Mouse (Mus musculus): ENCODE data around the gene Mpst.

Gene Mpst

GRCm38 (mm10) chr15:78406293-78406934 lies at the start of gene Mpst:
TSS of gene Mpst (plus strand) at chr15:78406416.
- DNase-seq (ENCODE audit: low read depth, low spot score) = peak; percentile 82

DNA sequence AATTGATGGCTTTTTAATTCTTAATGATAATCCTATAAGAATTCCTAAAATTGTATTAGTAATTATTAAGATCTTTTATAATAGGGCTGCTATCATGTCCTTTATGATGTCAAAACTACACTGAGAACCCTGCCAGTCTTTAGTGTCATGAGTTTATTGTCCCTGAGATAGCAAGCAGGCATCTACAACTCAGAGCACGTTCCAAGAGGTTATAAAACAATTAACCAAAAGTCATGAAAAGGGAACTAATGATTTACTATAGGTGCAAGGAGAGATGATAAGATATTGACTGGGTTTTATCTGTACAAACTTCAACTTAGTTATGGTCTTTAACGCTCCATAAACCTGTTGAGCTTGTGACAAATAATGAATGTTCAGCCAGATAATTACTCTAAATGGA lies 40.3 kb upstream of the Mpst start:
- DNase-seq (ENCODE audit: low read depth, low spot score) = no peak

GRCm38 (mm10) chr15:78366875-78367274 lies 39.3 kb upstream of the Mpst start:
- DNase-seq (ENCODE audit: low read depth, low spot score) = no peak

GRCm38 (mm10) chr15:78367811-78368210 lies 38.4 kb upstream of the Mpst start:
- no peak for DNase-seq (ENCODE audit: low read depth, low spot score)

GRCm38 (mm10) chr15:78368926-78369346 lies 37.3 kb upstream of the Mpst start:
- peak; percentile 42 for DNase-seq (ENCODE audit: low read depth, low spot score)

- no peak for DNase-seq (ENCODE audit: low read depth, low spot score)
These were observed 36.6 kb upstream of the Mpst start for GRCm38 (mm10) chr15:78369641-78370040.

DNA sequence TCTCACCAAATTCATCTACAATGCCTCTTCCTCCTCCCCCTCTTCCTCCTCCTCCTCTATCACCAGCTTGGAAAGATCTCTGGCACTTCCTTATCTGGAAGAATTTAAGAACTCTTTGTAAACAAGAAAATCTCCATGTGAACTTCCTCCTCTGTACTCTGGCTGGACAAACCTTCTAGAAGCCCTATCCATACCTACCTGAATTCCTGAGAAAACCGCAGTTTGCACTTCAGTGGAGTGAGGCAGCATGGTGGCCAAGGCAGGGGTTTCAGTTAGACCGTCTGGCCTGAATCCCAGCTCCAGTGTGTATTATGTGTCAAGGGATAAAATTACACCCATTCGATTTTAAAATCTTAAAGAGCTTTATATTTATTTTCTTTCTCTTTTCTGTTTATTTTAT lies 33.4 kb upstream of the Mpst start:
- no peak for DNase-seq (ENCODE audit: low read depth, low spot score)

DNA sequence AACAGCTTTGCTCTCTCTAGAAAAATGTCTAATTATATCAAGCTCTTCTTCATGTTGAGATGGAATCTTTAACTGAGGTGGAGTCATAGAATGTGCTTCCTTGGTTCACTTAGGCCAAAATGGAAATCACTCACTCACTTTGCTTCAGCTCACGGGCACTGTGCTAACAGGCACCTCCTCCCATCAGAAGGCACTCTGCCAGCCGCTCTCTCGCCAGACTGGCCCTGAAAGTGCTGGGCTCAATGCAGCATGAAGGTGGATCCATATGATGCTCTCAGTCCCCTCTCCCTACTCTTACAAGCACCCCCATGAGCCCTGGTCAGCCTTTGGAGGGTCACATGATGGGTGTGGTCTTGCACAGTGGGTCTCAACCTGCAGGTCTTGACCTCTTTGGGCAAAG lies 32.0 kb upstream of the Mpst start:
- DNase-seq (ENCODE audit: low read depth, low spot score) = no peak

DNA sequence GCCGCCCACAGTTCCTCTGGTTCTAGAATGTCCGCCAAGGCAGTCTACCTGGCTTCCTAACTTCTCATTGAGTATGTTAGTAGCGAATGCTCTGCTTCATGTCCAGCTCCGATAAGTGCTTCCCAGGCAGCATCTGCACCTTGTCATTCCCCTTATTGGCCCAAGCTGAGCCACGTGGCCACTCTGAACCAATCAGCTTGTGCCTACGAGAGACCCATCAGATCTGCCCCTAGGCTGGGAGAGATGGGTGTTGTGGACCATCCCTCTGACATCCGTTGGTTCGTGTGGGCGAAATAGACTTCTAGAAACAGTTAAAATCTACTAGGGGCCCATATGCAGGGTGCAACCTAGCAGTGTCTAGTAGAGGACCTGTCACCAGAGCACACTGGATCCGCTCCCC lies 28.4 kb upstream of the Mpst start:
- DNase-seq (ENCODE audit: low read depth, low spot score) = no peak

- DNase-seq (ENCODE audit: low read depth, low spot score) = no peak
These were observed 27.7 kb upstream of the Mpst start for GRCm38 (mm10) chr15:78378556-78378955.

DNA sequence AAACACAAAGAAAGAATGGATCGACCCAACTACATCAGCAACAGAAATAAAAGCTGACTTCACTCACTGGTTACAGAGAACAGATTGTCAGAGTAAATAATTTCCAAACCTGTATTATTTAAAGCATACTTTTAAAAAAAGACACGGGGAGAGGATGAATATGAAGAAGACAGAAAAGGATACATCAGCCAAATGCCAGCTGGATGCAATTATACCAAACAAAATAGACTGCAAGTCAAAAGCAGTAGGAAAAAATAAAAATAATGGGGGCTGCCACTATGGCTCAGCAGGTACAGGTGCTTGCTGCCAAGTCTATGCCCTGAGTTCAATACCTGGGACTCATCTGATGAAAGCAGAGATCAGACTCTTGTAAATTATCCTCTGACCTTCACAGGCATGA lies 26.0 kb upstream of the Mpst start:
- DNase-seq (ENCODE audit: low read depth, low spot score) = no peak

DNA sequence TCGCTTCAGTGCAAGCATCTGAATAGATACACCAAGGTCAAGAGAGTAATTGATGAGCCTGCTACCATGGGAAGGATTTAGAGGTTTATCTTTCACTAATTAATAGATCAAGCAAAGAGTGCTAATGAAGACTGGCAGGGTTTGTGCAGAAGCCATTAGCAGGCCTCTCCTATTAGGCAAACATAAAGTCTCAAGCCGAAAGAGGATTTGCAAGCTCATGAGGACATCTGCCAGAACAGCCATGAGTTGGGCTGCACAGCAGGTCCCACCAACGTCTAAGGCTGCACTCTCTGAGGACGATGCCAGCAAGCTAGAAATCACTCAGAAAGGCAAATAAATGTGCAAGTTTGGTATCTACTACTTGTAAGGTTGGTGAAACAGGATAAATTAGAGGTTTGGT lies 25.5 kb upstream of the Mpst start:
- no peak for DNase-seq (ENCODE audit: low read depth, low spot score)

- DNase-seq (ENCODE audit: low read depth, low spot score) = no peak
These were observed 24.1 kb upstream of the Mpst start for GRCm38 (mm10) chr15:78382115-78382514.

- no peak for DNase-seq (ENCODE audit: low read depth, low spot score)
These were observed 22.6 kb upstream of the Mpst start for GRCm38 (mm10) chr15:78383450-78384219.

GRCm38 (mm10) chr15:78384220-78385116 lies 21.7 kb upstream of the Mpst start:
- DNase-seq (ENCODE audit: low read depth, low spot score) = no peak

- no peak for DNase-seq (ENCODE audit: low read depth, low spot score)
These were observed 20.7 kb upstream of the Mpst start for GRCm38 (mm10) chr15:78385564-78385963.

GRCm38 (mm10) chr15:78390855-78391254 lies 15.4 kb upstream of the Mpst start:
- no peak for DNase-seq (ENCODE audit: low read depth, low spot score)

- DNase-seq (ENCODE audit: low read depth, low spot score) = no peak
These were observed 10.7 kb upstream of the Mpst start, which contains the start of gene Tex33 for GRCm38 (mm10) chr15:78395478-78395962. TSS of gene Tex33 (minus strand) at chr15:78395912.

DNA sequence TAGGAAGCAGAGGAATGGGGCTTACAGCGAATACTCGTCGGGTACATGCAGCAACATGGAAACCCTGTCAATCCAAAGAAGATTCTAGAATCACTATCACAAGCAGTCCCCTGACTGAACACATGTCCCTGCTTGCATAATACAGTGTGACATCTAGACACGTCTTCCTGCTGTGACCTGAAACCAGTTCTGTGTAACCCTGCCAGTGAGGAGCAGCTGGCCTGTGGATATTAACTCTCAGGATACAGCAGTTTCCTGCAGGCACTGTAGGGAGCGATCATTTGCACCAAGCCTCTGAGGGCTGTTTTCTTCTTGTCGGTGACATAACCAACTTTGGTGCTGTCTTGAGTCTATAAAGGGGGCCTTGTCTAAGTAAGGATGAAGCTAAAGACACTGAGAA lies 4.9 kb upstream of the Mpst start:
- no peak for DNase-seq (ENCODE audit: low read depth, low spot score)

- DNase-seq (ENCODE audit: low read depth, low spot score) = no peak
These were observed 4.3 kb upstream of the Mpst start for GRCm38 (mm10) chr15:78401921-78402320.

GRCm38 (mm10) chr15:78402423-78402822 lies 3.8 kb upstream of the Mpst start:
- no peak for DNase-seq (ENCODE audit: low read depth, low spot score)

DNA sequence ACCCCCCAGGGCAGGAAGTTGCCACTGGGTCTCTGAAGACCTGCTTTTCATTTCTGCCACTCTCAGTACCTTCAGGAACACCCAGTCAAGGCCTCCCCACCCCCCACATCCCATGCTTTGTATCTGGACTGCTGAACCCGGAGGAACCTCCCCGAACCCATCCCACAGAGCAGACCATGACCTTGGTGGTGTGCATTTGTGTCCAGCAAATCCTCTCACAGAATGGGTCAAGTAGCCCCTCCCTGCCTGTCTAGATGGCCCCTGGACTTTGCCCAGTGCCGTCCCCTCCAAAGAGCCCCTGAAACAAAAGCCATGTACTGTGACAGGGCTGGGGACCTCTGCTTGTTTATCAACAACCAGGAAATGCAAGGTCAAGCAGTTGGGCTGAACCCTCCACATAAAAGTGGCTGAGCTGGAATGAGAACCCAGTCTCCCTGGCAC lies 2.9 kb upstream of the Mpst start:
- no peak for DNase-seq (ENCODE audit: low read depth, low spot score)

Measured in embryo, embryonic 11.5 days (tissue).